Mouse (Mus musculus) myocyte (in vitro differentiated cells): ENCODE measurements around the gene Tacstd2. TPM values are rescaled to one million over a fixed set of nuclear protein-coding genes. Genes with fewer than 3 reads are reported as not detected.
"Not testable (repeated sequence)": the region's sequence is repeated elsewhere in the genome, so short reads cannot be mapped to it uniquely, and the experiment has no call there.

Experiments used
- H3K27me3 ChIP-seq: one replicate; pipeline ENCODE4 v1.6.1; 2011; ENCODE audit not compliant: control insufficient read depth, insufficient read depth, insufficient read length
- H3K36me3 ChIP-seq: one replicate; pipeline ENCODE4 v1.6.1; 2011; ENCODE audit not compliant: control insufficient read depth, insufficient read depth
- H3K4me2 ChIP-seq: one replicate; pipeline ENCODE4 v1.6.1; 2011; ENCODE audit warnings: low read depth, control low read depth
- H3K4me3 ChIP-seq: one replicate; pipeline ENCODE4 v1.5.1; 2011; ENCODE audit warnings: mild to moderate bottlenecking, control low read depth, moderate library complexity
- H3K79me2 ChIP-seq: one replicate; pipeline ENCODE4 v1.6.1; 2011; ENCODE audit not compliant: control insufficient read depth, insufficient read depth
- H3ac ChIP-seq: one replicate; pipeline ENCODE4 v1.6.1; 2011; ENCODE audit not compliant: control insufficient read depth, insufficient read length
- CEBPB ChIP-seq: IDR thresholded peaks from 2 replicates; pipeline ENCODE4 v1.6.1; 2011; ENCODE audit warnings: mild to moderate bottlenecking, moderate library complexity; ENCODE audit not compliant: poor library complexity, insufficient read depth, severe bottlenecking
- E2F4 ChIP-seq: IDR thresholded peaks from one replicate; pipeline ENCODE4 v1.6.1; 2011; ENCODE audit warnings: mild to moderate bottlenecking, control low read depth, moderate library complexity; ENCODE audit not compliant: insufficient read depth
- MAX ChIP-seq: IDR thresholded peaks from one replicate; pipeline ENCODE4 v1.6.1; 2011; ENCODE audit warnings: low read depth, mild to moderate bottlenecking, control low read depth
- MYOD1 ChIP-seq, 3 experiments: IDR thresholded peaks; one replicate each; pipeline ENCODE4 v1.6.1; 2011; ENCODE audit warnings: control low read depth in 2 of 3, low read depth in 2 of 3, mild to moderate bottlenecking in 2 of 3, moderate library complexity in 1 of 3; ENCODE audit not compliant: insufficient read length in 2 of 3, control insufficient read depth in 1 of 3
- MYOG ChIP-seq, 3 experiments: IDR thresholded peaks; one replicate each; pipeline ENCODE4 v1.6.1; 2011; ENCODE audit warnings: control low read depth in 2 of 3, low read depth in 2 of 3, mild to moderate bottlenecking in 2 of 3; ENCODE audit not compliant: insufficient read length in 2 of 3, control insufficient read depth in 1 of 3, insufficient read depth in 1 of 3
- POLR2A ChIP-seq: IDR thresholded peaks from one replicate; pipeline ENCODE4 v1.6.1; 2011; ENCODE audit warnings: low read depth, mild to moderate bottlenecking, control low read depth, moderate library complexity; ENCODE audit not compliant: insufficient read length
- POLR2AphosphoS2 ChIP-seq: IDR thresholded peaks from one replicate; pipeline ENCODE4 v1.6.1; 2011; ENCODE audit warnings: low read depth, control low read depth; ENCODE audit not compliant: insufficient read length
- REST ChIP-seq: IDR thresholded peaks from one replicate; pipeline ENCODE4 v1.6.1; 2011; ENCODE audit warnings: mild to moderate bottlenecking, control low read depth, moderate library complexity; ENCODE audit not compliant: insufficient read depth, insufficient read length
- SRF ChIP-seq: IDR thresholded peaks from one replicate; pipeline ENCODE4 v1.6.1; 2011; ENCODE audit warnings: low read depth; ENCODE audit not compliant: control insufficient read depth, insufficient read length
- TCF12 ChIP-seq: IDR thresholded peaks from one replicate; pipeline ENCODE4 v1.6.1; 2011; ENCODE audit warnings: mild to moderate bottlenecking, control low read depth; ENCODE audit not compliant: poor library complexity, insufficient read depth, severe bottlenecking
- TCF3 ChIP-seq: IDR thresholded peaks from one replicate; pipeline ENCODE4 v1.6.1; 2011; ENCODE audit warnings: low read depth, control low read depth; ENCODE audit not compliant: insufficient read length
- USF1 ChIP-seq: IDR thresholded peaks from one replicate; pipeline ENCODE4 v1.6.1; 2011; ENCODE audit warnings: low read depth, mild to moderate bottlenecking, control low read depth, moderate library complexity
- polyA plus RNA-seq: library from polyadenylated mRNA; unstranded; fragments of >200 nt; fragmentation: generic; extraction: Trizol; gene quantifications from one replicate; pipeline ENCODE4 v1.2.1, GENCODE M21; 2012; ENCODE audit warnings: missing spikeins

Gene Tacstd2
- polyA plus RNA-seq, 1 experiment = not detected

DNA sequence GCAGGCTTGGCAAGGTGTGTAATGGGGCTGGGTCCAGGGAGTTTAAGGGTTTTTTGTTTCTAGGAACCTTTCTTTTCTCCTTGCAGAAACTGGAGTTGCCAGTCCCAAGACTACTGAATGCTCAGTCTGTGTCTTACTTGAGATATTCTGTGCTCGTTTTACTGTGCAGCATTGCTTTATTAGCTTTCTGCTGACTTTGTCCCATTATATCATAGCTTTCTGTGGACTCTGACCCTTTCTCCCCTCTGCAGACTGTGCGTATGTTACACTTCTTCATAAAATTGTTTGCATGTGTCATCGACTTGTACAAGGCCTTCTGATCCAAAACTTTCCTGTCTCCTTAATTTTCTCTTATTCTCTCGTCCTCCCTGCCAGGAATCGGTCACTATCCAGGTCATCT is 9.2 kb downstream of the Tacstd2 start:
- no peak for TF ChIP-seq CEBPB
- no peak for TF ChIP-seq MAX
- TF ChIP-seq MYOD1 (IDR thresholded peaks at IDR 0.05; ENCODE audit: control insufficient read depth in 1 of 3, insufficient read length in 2 of 3, low read depth in 2 of 3) = no peak

GRCm38 (mm10) chr6:67510752-67511151 is 24.8 kb downstream of the Tacstd2 start:
- no peaks in the 10 kb centered on the region for H3K27me3 ChIP-seq
- no peak overlapping the region for H3K4me3 ChIP-seq
- no peaks in the 10 kb centered on the region for H3K36me3 ChIP-seq
- no peak for TF ChIP-seq SRF
- no peak for TF ChIP-seq POLR2AphosphoS2
- TF ChIP-seq MYOG (IDR thresholded peaks at IDR 0.05; ENCODE audit: control insufficient read depth in 1 of 3, insufficient read depth in 1 of 3, insufficient read length in 2 of 3, low read depth in 2 of 3) = no peak
- TF ChIP-seq TCF12 = no peak
- no peak for TF ChIP-seq POLR2A
- no peak for TF ChIP-seq TCF3
- TF ChIP-seq MYOD1 (IDR thresholded peaks at IDR 0.05; ENCODE audit: control insufficient read depth in 1 of 3, insufficient read length in 2 of 3, low read depth in 2 of 3) = no peak
- TF ChIP-seq CEBPB = no peak
- no peak for TF ChIP-seq USF1
- TF ChIP-seq E2F4 = no peak
- TF ChIP-seq MAX = no peak
- no peak for TF ChIP-seq REST
- H3K4me2 ChIP-seq = no peak overlapping the region
- H3ac ChIP-seq = no peak overlapping the region
- H3K79me2 ChIP-seq = no peaks in the 10 kb centered on the region

More for the DNA sequence above, 9.2 kb downstream of the Tacstd2 start:
- no peaks in the 10 kb centered on the region for H3K27me3 ChIP-seq
- H3K36me3 ChIP-seq = no peaks in the 10 kb centered on the region
- H3ac ChIP-seq = no peak overlapping the region
- H3K79me2 ChIP-seq = no peaks in the 10 kb centered on the region
- H3K4me2 ChIP-seq = no peak overlapping the region
- no peak overlapping the region for H3K4me3 ChIP-seq

- H3K79me2 ChIP-seq, H3K36me3 ChIP-seq, H3K4me3 ChIP-seq, H3ac ChIP-seq, H3K27me3 ChIP-seq, H3K4me2 ChIP-seq: not testable (repeated sequence)
Measured at GRCm38 (mm10) chr6:67501938-67502337, 33.7 kb downstream of the Tacstd2 start.

- Histone ChIP-seq H3K4me2 (no peak within 1 kb of the TSS), H3ac (no peak within 1 kb of the TSS), H3K4me3 (no peak within 1 kb of the TSS), H3K79me2 (no peaks in the 10 kb centered on the region), H3K36me3 (no peaks in the 10 kb centered on the region), H3K27me3 (no peaks in the 10 kb centered on the region)
- no peak for TF ChIP-seq USF1
- no peak for TF ChIP-seq REST
- no peak for TF ChIP-seq POLR2AphosphoS2
- TF ChIP-seq CEBPB = no peak
- no peak for TF ChIP-seq MYOD1 (IDR thresholded peaks at IDR 0.05; ENCODE audit: control insufficient read depth in 1 of 3, insufficient read length in 2 of 3, low read depth in 2 of 3)
- TF ChIP-seq SRF = no peak
- TF ChIP-seq MYOG (IDR thresholded peaks at IDR 0.05; ENCODE audit: control insufficient read depth in 1 of 3, insufficient read depth in 1 of 3, insufficient read length in 2 of 3, low read depth in 2 of 3) = no peak
- no peak for TF ChIP-seq MAX
Measured at GRCm38 (mm10) chr6:67491755-67492154, 43.8 kb downstream of the Tacstd2 start, which contains the start of gene Il23r. Il23r (minus strand) TSS chr6:67491855.

Other genes starting within 250 kb of the Tacstd2 start
- gene Il12rb2, start 159.6 kb downstream of the Tacstd2 start, polyA plus RNA-seq = not detected
- not detected for gene Il23r, start 43.9 kb downstream of the Tacstd2 start, polyA plus RNA-seq